Mouse (Mus musculus) MEL (cell line): ENCODE results near the gene Auts2. TPM values are rescaled to one million over a fixed set of nuclear protein-coding genes. Genes with fewer than 3 reads are reported as not detected.

ENCODE experiments used
- DNase-seq: peaks from one replicate; pipeline ENCODE4 v3.0.0; 2011; ENCODE audit warnings: low read depth, low spot score
- H3K27ac ChIP-seq: 2 replicates; pipeline ENCODE4 v1.5.1; 2012; ENCODE audit warnings: low read depth, mild to moderate bottlenecking, control low read depth, low read length, moderate library complexity; ENCODE audit not compliant: control insufficient read depth
- H3K27me3 ChIP-seq, 2 experiments: fragments of 150-350 bp in 1 of 2; sonication (generic) in 1 of 2; 2 replicates each; pipeline ENCODE4 v1.6.1; 2012; ENCODE audit warnings: low read length in 2 of 2, mild to moderate bottlenecking in 2 of 2, improper control_type of control experiment in 1 of 2, moderate library complexity in 1 of 2; ENCODE audit not compliant: insufficient read depth in 2 of 2, control insufficient read depth in 1 of 2
- H3K36me3 ChIP-seq, 2 experiments: 2 replicates each; pipeline ENCODE4 v1.6.1; 2012 to 2014; ENCODE audit warnings: low read length in 2 of 2, improper control_type of control experiment in 1 of 2, inconsistent platforms in 1 of 2, mild to moderate bottlenecking in 1 of 2; ENCODE audit not compliant: insufficient read depth in 2 of 2, control insufficient read depth in 1 of 2
- H3K4me1 ChIP-seq, 2 experiments: fragments of 150-350 bp in 1 of 2; sonication (generic) in 1 of 2; 2 replicates each; pipeline ENCODE4 v1.6.1; 2012; ENCODE audit warnings: low read length in 2 of 2, improper control_type of control experiment in 1 of 2, mild to moderate bottlenecking in 1 of 2; ENCODE audit not compliant: insufficient read depth in 2 of 2, control insufficient read depth in 1 of 2
- H3K4me3 ChIP-seq, 2 experiments: fragments of 150-350 bp in 1 of 2; sonication (generic) in 1 of 2; 2 replicates each; pipeline ENCODE4 v1.5.1; 2012; ENCODE audit warnings: low read depth in 2 of 2, low read length in 2 of 2, mild to moderate bottlenecking in 2 of 2, moderate library complexity in 2 of 2, control low read depth in 1 of 2, improper control_type of control experiment in 1 of 2; ENCODE audit not compliant: control insufficient read depth in 1 of 2, insufficient read depth in 1 of 2
- H3K79me2 ChIP-seq: 2 replicates; pipeline ENCODE4 v1.6.1; 2012; ENCODE audit warnings: mild to moderate bottlenecking, low read length, moderate library complexity; ENCODE audit not compliant: control insufficient read depth, poor library complexity, insufficient read depth
- H3K9ac ChIP-seq: 2 replicates; pipeline ENCODE4 v1.6.1; 2012; ENCODE audit warnings: low read depth, mild to moderate bottlenecking, control low read depth, low read length, moderate library complexity; ENCODE audit not compliant: control insufficient read depth, poor library complexity, severe bottlenecking
- H3K9me3 ChIP-seq: fragments of 150-350 bp; sonication (generic); replicated peaks from 2 replicates; pipeline ENCODE4 v1.6.1; 2012; ENCODE audit warnings: mild to moderate bottlenecking, low read length, improper control_type of control experiment, moderate library complexity; ENCODE audit not compliant: insufficient read depth
- CHD1 ChIP-seq: IDR thresholded peaks from 2 replicates; pipeline ENCODE4 v1.6.1; 2012; ENCODE audit warnings: low read depth, mild to moderate bottlenecking, inconsistent platforms, low read length, improper control_type of control experiment
- CHD2 ChIP-seq: IDR thresholded peaks from 2 replicates; pipeline ENCODE4 v1.6.1; 2011; ENCODE audit warnings: low read length, improper control_type of control experiment
- CTCF ChIP-seq, 3 experiments: IDR thresholded peaks in 2 of 3; conservative IDR thresholded peaks in 1 of 3; 2 replicates each; pipeline ENCODE4 v1.5.1; 2011 to 2012; ENCODE audit warnings: low read length in 3 of 3, low read depth in 2 of 3, mild to moderate bottlenecking in 2 of 3, improper control_type of control experiment in 1 of 3, inconsistent platforms in 1 of 3, mixed read lengths in 1 of 3, moderate library complexity in 1 of 3; ENCODE audit not compliant: control insufficient read depth in 1 of 3, insufficient read depth in 1 of 3, poor library complexity in 1 of 3, severe bottlenecking in 1 of 3
- E2F4 ChIP-seq: IDR thresholded peaks from 2 replicates; pipeline ENCODE4 v1.6.1; 2011; ENCODE audit warnings: low read depth, low read length, improper control_type of control experiment, borderline replicate concordance
- GATA1 ChIP-seq: IDR thresholded peaks from 2 replicates; pipeline ENCODE4 v1.6.1; 2011; ENCODE audit warnings: low read depth, low read length, improper control_type of control experiment
- JUND ChIP-seq: IDR thresholded peaks from 2 replicates; pipeline ENCODE4 v1.6.1; 2011; ENCODE audit warnings: low read depth, mild to moderate bottlenecking, improper control_type of control experiment, low read length
- MAFK ChIP-seq: IDR thresholded peaks from 2 replicates; pipeline ENCODE4 v1.6.1; 2011; ENCODE audit warnings: low read depth, mild to moderate bottlenecking, low read length, improper control_type of control experiment, borderline replicate concordance
- MEF2A ChIP-seq: IDR thresholded peaks from 2 replicates; pipeline ENCODE4 v1.6.1; 2014; ENCODE audit warnings: low read depth, mild to moderate bottlenecking, inconsistent platforms, low read length, improper control_type of control experiment; ENCODE audit not compliant: poor library complexity, insufficient replicate concordance, severe bottlenecking; ENCODE audit errors: extremely low read depth
- MYB ChIP-seq: IDR thresholded peaks from 2 replicates; pipeline ENCODE4 v1.6.1; 2011; ENCODE audit warnings: mild to moderate bottlenecking, low read depth, low read length, improper control_type of control experiment
- NELFE ChIP-seq: IDR thresholded peaks from 2 replicates; pipeline ENCODE4 v1.6.1; 2011; ENCODE audit warnings: low read depth, low read length, improper control_type of control experiment
- POLR2AphosphoS5 ChIP-seq: IDR thresholded peaks from 2 replicates; pipeline ENCODE4 v1.6.1; 2012; ENCODE audit warnings: low read depth, borderline replicate concordance, mild to moderate bottlenecking, inconsistent platforms, low read length, moderate library complexity, mixed read lengths
- RCOR1 ChIP-seq: IDR thresholded peaks from 2 replicates; pipeline ENCODE4 v1.6.1; 2012; ENCODE audit warnings: low read depth, mild to moderate bottlenecking, inconsistent platforms, low read length, improper control_type of control experiment
- TAL1 ChIP-seq: IDR thresholded peaks from 2 replicates; pipeline ENCODE4 v1.6.1; 2012; ENCODE audit warnings: mild to moderate bottlenecking, inconsistent platforms, low read length, moderate library complexity, mixed read lengths
- USF1 ChIP-seq: IDR thresholded peaks from 2 replicates; pipeline ENCODE4 v1.6.1; 2014; ENCODE audit warnings: low read depth, mild to moderate bottlenecking, inconsistent platforms, low read length, improper control_type of control experiment, moderate library complexity
- USF2 ChIP-seq, 2 experiments: IDR thresholded peaks; 2 replicates each; pipeline ENCODE4 v1.6.1; 2011 to 2012; ENCODE audit warnings: improper control_type of control experiment in 2 of 2, low read length in 2 of 2, borderline replicate concordance in 1 of 2, inconsistent platforms in 1 of 2, low read depth in 1 of 2, mild to moderate bottlenecking in 1 of 2; ENCODE audit not compliant: insufficient read depth in 1 of 2
- ZKSCAN1 ChIP-seq: IDR thresholded peaks from 2 replicates; pipeline ENCODE4 v1.6.1; 2012; ENCODE audit warnings: low read depth, mild to moderate bottlenecking, inconsistent platforms, low read length, improper control_type of control experiment, moderate library complexity
- ZMIZ1 ChIP-seq: IDR thresholded peaks from 2 replicates; pipeline ENCODE4 v1.6.1; 2012; ENCODE audit warnings: low read depth, mild to moderate bottlenecking, inconsistent platforms, low read length, improper control_type of control experiment, moderate library complexity
- polyA plus RNA-seq, 2 experiments: library from polyadenylated mRNA; stranded (reverse) in 1 of 2; unstranded in 1 of 2; fragments of >175 nt in 1 of 2; fragments of >200 nt in 1 of 2; gene quantifications; 2 replicates each; pipeline versions ENCODE4 v1.2.1 to v1.2.4; 2012; ENCODE audit warnings: low replicate concordance in 2 of 2, low read depth in 1 of 2; ENCODE audit not compliant: insufficient read length in 2 of 2, insufficient read depth in 1 of 2, missing spikeins in 1 of 2
- total RNA-seq: library from RNA; depleted of rRNA; stranded (reverse); fragments of 300-350 nt; gene quantifications from 2 replicates; pipeline ENCODE4 v1.2.3, GENCODE M21; 2012

The Auts2 gene
- total and polyA plus RNA-seq, 3 experiments, result not detected

GRCm38 (mm10) chr5:131645341-131646191 is 897.6 kb downstream of the Auts2 start:
- Histone ChIP-seq H3K27ac (no peak overlapping the region), H3K4me3 (no peak overlapping the region), H3K79me2 (no peaks in the 10 kb centered on the region), H3K9ac (no peak overlapping the region), H3K4me1 (no peaks in the 10 kb centered on the region), H3K36me3 (no peaks in the 10 kb centered on the region), H3K9me3 (no peaks in the 10 kb centered on the region), H3K27me3 (no peaks in the 10 kb centered on the region)
- no peak for DNase-seq
- TF ChIP-seq ZKSCAN1 (no peak), USF2 (IDR thresholded peaks at IDR 0.05; ENCODE audit: borderline replicate concordance in 1 of 2, insufficient read depth in 1 of 2, low read depth in 1 of 2, low read length in 2 of 2) (no peak), CTCF (IDR thresholded peaks at IDR 0.05 in 2 of 3, conservative IDR thresholded peaks at IDR 0.05 in 1 of 3; ENCODE audit: control insufficient read depth in 1 of 3, insufficient read depth in 1 of 3, low read depth in 2 of 3, low read length in 3 of 3, poor library complexity in 1 of 3, severe bottlenecking in 1 of 3) (no peak), GATA1 (no peak), POLR2AphosphoS5 (no peak), TAL1 (no peak), USF1 (no peak), JUND (no peak), CHD1 (no peak), MYB (no peak), MEF2A (no peak), E2F4 (no peak), NELFE (no peak)

GRCm38 (mm10) chr5:131644331-131644730 is 898.8 kb downstream of the Auts2 start:
- no peaks in the 10 kb centered on the region for H3K9me3 ChIP-seq
- H3K36me3 ChIP-seq, result no peaks in the 10 kb centered on the region
- DNase-seq, result no peak
- TF ChIP-seq CHD2 (no peak), ZMIZ1 (no peak), RCOR1 (no peak), MAFK (no peak), ZKSCAN1 (no peak)
- H3K9ac ChIP-seq, result no peak overlapping the region
- no peaks in the 10 kb centered on the region for H3K4me1 ChIP-seq
- H3K27ac ChIP-seq, result no peak overlapping the region
- no peak overlapping the region for H3K4me3 ChIP-seq
- H3K27me3 ChIP-seq, result no peaks in the 10 kb centered on the region
- no peaks in the 10 kb centered on the region for H3K79me2 ChIP-seq
